Mouse (Mus musculus): Measurements from ENCODE around the gene Rpe. TPM values are rescaled to one million over a fixed set of nuclear protein-coding genes. Genes with fewer than 3 reads are reported as not detected.
A peak's percentile ranks its signal among the peaks of the same experiment; 100 is the strongest.

The Rpe gene
- polyA plus RNA-seq (2016; fragmentation: Nextera tagmentation; extraction: Ambion mirVana), result 49.2 and 51.7 TPM in 2 replicates

- H3K27me3 ChIP-seq, result no peaks in the 10 kb centered on the region
- H3K4me3 ChIP-seq (replicated peaks), result peak within 1 kb of the TSS; percentile 79
- H3K9ac ChIP-seq (replicated peaks), result peak within 1 kb of the TSS; percentile 83
- peaks cover 7% of the 10 kb centered on the region for H3K4me1 ChIP-seq (replicated peaks)
- H3K4me2 ChIP-seq, result peak within 1 kb of the TSS; percentile 66
- 0 out of 2 replicates have a peak, but pooled peaks cover 2% of the 10 kb centered on the region for H3K36me3 ChIP-seq
- ATAC-seq (ENCODE audit: insufficient number of reproducible peaks, insufficient read depth, low FRiP score, low TSS enrichment, low read depth), result peak; percentile 100
- peak within 1 kb of the TSS; percentile 82 for H3K27ac ChIP-seq
- WGBS, result under 1% methylated on average over 73 of the region's 73 CpGs
- no peaks in the 10 kb centered on the region for H3K9me3 ChIP-seq
These were observed at the start of gene Rpe for GRCm38 (mm10) chr1:66700693-66701575. Gene Rpe, plus strand, starts transcription at chr1:66700831.

GRCm38 (mm10) chr1:66655119-66655746 is 45.4 kb upstream of the Rpe start:
- no peak overlapping the region for H3K4me2 ChIP-seq
- H3K27ac ChIP-seq, result no peak overlapping the region
- no peaks in the 10 kb centered on the region for H3K36me3 ChIP-seq
- H3K9ac ChIP-seq (replicated peaks), result no peak overlapping the region
- H3K9me3 ChIP-seq, result no peaks in the 10 kb centered on the region
- H3K27me3 ChIP-seq, result no peaks in the 10 kb centered on the region
- 70% methylated on average over 4 of the region's 4 CpGs for WGBS
- H3K4me1 ChIP-seq (replicated peaks), result peaks cover 6% of the 10 kb centered on the region
- no peak overlapping the region for H3K4me3 ChIP-seq (replicated peaks)
- ATAC-seq (ENCODE audit: insufficient number of reproducible peaks, insufficient read depth, low FRiP score, low TSS enrichment, low read depth), result peak; percentile 75

- H3K27me3 ChIP-seq, result no peaks in the 10 kb centered on the region
- no peak for ATAC-seq (ENCODE audit: insufficient number of reproducible peaks, insufficient read depth, low FRiP score, low TSS enrichment, low read depth)
- no peak overlapping the region for H3K27ac ChIP-seq
- H3K9me3 ChIP-seq, result no peaks in the 10 kb centered on the region
- H3K4me3 ChIP-seq (replicated peaks), result no peak overlapping the region
- H3K4me2 ChIP-seq, result no peak overlapping the region
- H3K4me1 ChIP-seq (replicated peaks), result peaks cover 6% of the 10 kb centered on the region
- H3K9ac ChIP-seq (replicated peaks), result no peak overlapping the region
- H3K36me3 ChIP-seq, result no peaks in the 10 kb centered on the region
These were observed 44.9 kb upstream of the Rpe start for GRCm38 (mm10) chr1:66655747-66656119.

- Histone ChIP-seq H3K27ac (no peak overlapping the region), H3K4me1 (replicated peaks) (no peaks in the 10 kb centered on the region), H3K27me3 (no peaks in the 10 kb centered on the region), H3K4me2 (no peak overlapping the region), H3K9ac (replicated peaks) (no peak overlapping the region), H3K36me3 (no peaks in the 10 kb centered on the region), H3K9me3 (no peaks in the 10 kb centered on the region), H3K4me3 (replicated peaks) (no peak overlapping the region)
- 71% methylated on average over 7 of the region's 7 CpGs for WGBS
- no peak for ATAC-seq (ENCODE audit: insufficient number of reproducible peaks, insufficient read depth, low FRiP score, low TSS enrichment, low read depth)
These were observed 29.2 kb upstream of the Rpe start for GRCm38 (mm10) chr1:66671475-66671874.

GRCm38 (mm10) chr1:66672812-66673211 is 27.8 kb upstream of the Rpe start:
- 82% methylated on average over 7 of the region's 7 CpGs for WGBS
- ATAC-seq (ENCODE audit: insufficient number of reproducible peaks, insufficient read depth, low FRiP score, low TSS enrichment, low read depth), result no peak
- H3K4me2 ChIP-seq, result no peak overlapping the region

GRCm38 (mm10) chr1:66677928-66678327 is 22.7 kb upstream of the Rpe start:
- Histone ChIP-seq H3K9ac (replicated peaks) (no peak overlapping the region), H3K9me3 (no peaks in the 10 kb centered on the region), H3K27ac (no peak overlapping the region), H3K27me3 (no peaks in the 10 kb centered on the region), H3K36me3 (no peaks in the 10 kb centered on the region), H3K4me2 (no peak overlapping the region), H3K4me1 (replicated peaks) (no peaks in the 10 kb centered on the region), H3K4me3 (replicated peaks) (no peak overlapping the region)
- ATAC-seq (ENCODE audit: insufficient number of reproducible peaks, insufficient read depth, low FRiP score, low TSS enrichment, low read depth), result no peak
- whole genome bisulfite sequencing, result 83% methylated on average over 14 of the region's 14 CpGs

More at GRCm38 (mm10) chr1:66672812-66673211, 27.8 kb upstream of the Rpe start:
- Histone ChIP-seq H3K36me3 (no peaks in the 10 kb centered on the region), H3K27ac (no peak overlapping the region), H3K4me1 (replicated peaks) (no peaks in the 10 kb centered on the region), H3K9ac (replicated peaks) (no peak overlapping the region), H3K9me3 (no peaks in the 10 kb centered on the region), H3K27me3 (no peaks in the 10 kb centered on the region), H3K4me3 (replicated peaks) (no peak overlapping the region)

- H3K4me3 ChIP-seq (replicated peaks), result no peak overlapping the region
- ATAC-seq (ENCODE audit: insufficient number of reproducible peaks, insufficient read depth, low FRiP score, low TSS enrichment, low read depth), result no peak
- WGBS, result 41% methylated on average over 2 of the region's 2 CpGs
- H3K27ac ChIP-seq, result no peak overlapping the region
- H3K27me3 ChIP-seq, result no peaks in the 10 kb centered on the region
- H3K9me3 ChIP-seq, result no peaks in the 10 kb centered on the region
- no peaks in the 10 kb centered on the region for H3K36me3 ChIP-seq
- no peak overlapping the region for H3K4me2 ChIP-seq
- H3K9ac ChIP-seq (replicated peaks), result no peak overlapping the region
- no peaks in the 10 kb centered on the region for H3K4me1 ChIP-seq (replicated peaks)
These were observed 22.0 kb upstream of the Rpe start for GRCm38 (mm10) chr1:66678662-66679061.

- H3K36me3 ChIP-seq, result no peaks in the 10 kb centered on the region
- WGBS, result 77% methylated on average over 5 of the region's 5 CpGs
- no peak overlapping the region for H3K4me3 ChIP-seq (replicated peaks)
- no peak overlapping the region for H3K27ac ChIP-seq
- H3K27me3 ChIP-seq, result no peaks in the 10 kb centered on the region
- no peaks in the 10 kb centered on the region for H3K9me3 ChIP-seq
- no peak overlapping the region for H3K4me2 ChIP-seq
- no peak overlapping the region for H3K9ac ChIP-seq (replicated peaks)
- ATAC-seq (ENCODE audit: insufficient number of reproducible peaks, insufficient read depth, low FRiP score, low TSS enrichment, low read depth), result no peak
- H3K4me1 ChIP-seq (replicated peaks), result no peaks in the 10 kb centered on the region
These were observed 17.7 kb upstream of the Rpe start for GRCm38 (mm10) chr1:66682974-66683373.

- no peak for ATAC-seq (ENCODE audit: insufficient number of reproducible peaks, insufficient read depth, low FRiP score, low TSS enrichment, low read depth)
- no peaks in the 10 kb centered on the region for H3K36me3 ChIP-seq
- H3K27ac ChIP-seq, result no peak overlapping the region
- no peak overlapping the region for H3K4me2 ChIP-seq
- no peaks in the 10 kb centered on the region for H3K4me1 ChIP-seq (replicated peaks)
- 76% methylated on average over 3 of the region's 3 CpGs for WGBS
- H3K27me3 ChIP-seq, result no peaks in the 10 kb centered on the region
- no peaks in the 10 kb centered on the region for H3K9me3 ChIP-seq
- H3K9ac ChIP-seq (replicated peaks), result no peak overlapping the region
- H3K4me3 ChIP-seq (replicated peaks), result no peak overlapping the region
These were observed 8.9 kb upstream of the Rpe start for GRCm38 (mm10) chr1:66691772-66692171.

- Histone ChIP-seq H3K9ac (replicated peaks) (no peak overlapping the region), H3K27ac (no peak overlapping the region), H3K36me3 (no peaks in the 10 kb centered on the region), H3K4me1 (replicated peaks) (no peaks in the 10 kb centered on the region), H3K27me3 (no peaks in the 10 kb centered on the region), H3K9me3 (no peaks in the 10 kb centered on the region), H3K4me3 (replicated peaks) (no peak overlapping the region), H3K4me2 (no peak overlapping the region)
- no peak for ATAC-seq (ENCODE audit: insufficient number of reproducible peaks, insufficient read depth, low FRiP score, low TSS enrichment, low read depth)
- 81% methylated on average over 1 of the region's 1 CpGs for WGBS
These were observed 8.3 kb upstream of the Rpe start for GRCm38 (mm10) chr1:66692308-66692707.

GRCm38 (mm10) chr1:66692780-66693392 is 7.7 kb upstream of the Rpe start:
- Histone ChIP-seq H3K4me3 (replicated peaks) (no peak overlapping the region), H3K27ac (no peak overlapping the region), H3K4me1 (replicated peaks) (no peaks in the 10 kb centered on the region), H3K9ac (replicated peaks) (no peak overlapping the region), H3K36me3 (no peaks in the 10 kb centered on the region), H3K9me3 (no peaks in the 10 kb centered on the region), H3K4me2 (no peak overlapping the region), H3K27me3 (no peaks in the 10 kb centered on the region)
- 91% methylated on average over 8 of the region's 8 CpGs for WGBS
- no peak for ATAC-seq (ENCODE audit: insufficient number of reproducible peaks, insufficient read depth, low FRiP score, low TSS enrichment, low read depth)
